Mouse (Mus musculus): ENCODE measurements at regions not wholly inside any gene's neighbourhood (a gene's known extent, or its start where the extent isn't known, plus 50 kb on each side); places are given as distances from the start of the nearest gene placed in this dataset.

DNA sequence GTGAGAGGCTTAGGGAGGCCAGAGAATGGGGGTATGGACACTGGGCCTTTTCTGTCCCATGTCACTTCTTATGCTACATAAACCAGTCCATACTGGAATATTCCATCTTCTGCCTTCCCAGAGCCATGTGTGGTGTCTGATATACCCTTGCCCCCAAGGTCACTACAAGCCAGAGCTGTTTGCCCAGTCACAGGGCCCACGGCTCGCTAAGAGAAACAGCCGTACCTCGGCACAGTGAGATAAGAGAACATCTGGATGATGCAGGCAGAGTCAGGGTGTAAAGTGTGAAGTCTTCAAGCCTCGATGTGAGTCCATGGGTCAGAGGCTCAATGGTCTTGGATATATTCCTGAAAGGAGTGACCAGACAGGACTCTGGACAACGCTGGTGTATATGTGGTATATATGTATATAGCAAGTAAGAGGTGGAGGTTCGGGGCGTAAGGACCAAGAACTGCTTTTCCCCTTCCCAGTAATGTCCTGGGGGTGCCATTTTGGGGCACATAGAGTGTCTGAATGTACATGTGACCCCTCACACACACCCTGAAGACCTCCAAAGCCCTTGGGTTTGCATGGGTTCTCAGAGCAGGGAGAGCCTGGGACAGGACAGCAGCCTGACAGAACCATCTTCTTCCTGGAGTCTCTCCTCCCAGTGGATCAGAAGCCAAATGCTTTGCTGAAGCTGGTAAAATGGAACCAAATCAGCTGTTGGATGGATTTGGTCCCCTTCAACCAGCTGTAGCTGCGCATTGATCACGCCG lies 58.1 kb upstream of the Slco4a1 start:
- Histone ChIP-seq H3K4me1 (ENCODE audit: insufficient read depth, low read length) (no peaks in the 10 kb centered on the region), H3K27me3 (ENCODE audit: insufficient read depth, low read length) (no peaks in the 10 kb centered on the region), H3K4me3 (ENCODE audit: low read length) (no peak overlapping the region), H3K4me2 (replicated peaks; ENCODE audit: low read depth, low read length) (no peak overlapping the region), H3K36me3 (ENCODE audit: insufficient read depth, low read length) (no peaks in the 10 kb centered on the region), H3K9me3 (ENCODE audit: low read length) (no peaks in the 10 kb centered on the region), H3K27ac (ENCODE audit: low read length) (no peak overlapping the region), H3K9ac (replicated peaks; ENCODE audit: low read length) (no peak overlapping the region)
- 85% methylated on average over 11 of the region's 11 CpGs for WGBS
- ATAC-seq (ENCODE audit: low FRiP score, low TSS enrichment), result no peak

DNA sequence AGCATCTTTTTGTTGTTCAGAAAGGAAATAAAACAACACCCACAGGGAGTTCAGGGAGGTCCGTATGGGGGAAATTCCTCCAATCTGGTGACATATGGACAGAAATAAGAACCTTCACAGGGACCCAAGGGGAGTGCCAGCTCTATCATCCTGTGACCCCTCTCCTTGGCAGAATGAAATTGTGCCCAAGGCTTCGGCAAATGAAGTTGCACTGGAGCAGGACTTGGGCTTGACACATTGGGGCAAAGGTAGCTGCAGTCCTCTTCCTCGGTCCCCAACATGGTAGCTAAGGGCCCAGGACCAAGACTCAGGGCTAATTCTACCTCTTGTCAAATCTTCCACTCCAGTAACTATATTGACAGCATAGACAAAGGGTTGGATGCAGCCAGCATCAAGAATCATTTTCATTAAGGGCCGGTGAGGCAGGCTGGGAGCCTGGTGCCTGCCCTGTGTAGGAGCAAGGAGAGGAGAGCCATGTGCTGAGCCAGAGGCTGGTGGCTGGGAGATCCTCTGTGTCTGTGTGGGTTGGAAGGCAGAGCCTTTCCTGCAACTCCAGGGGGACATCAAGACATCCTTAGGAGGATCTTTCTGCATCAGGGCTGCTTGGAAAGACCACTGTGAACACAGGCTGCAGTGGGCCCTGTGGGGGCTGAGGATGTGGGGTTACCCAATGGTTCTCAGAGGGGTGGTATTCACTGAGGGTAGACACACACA lies 59.2 kb upstream of the Slco4a1 start:
- WGBS, result 65% methylated on average over 4 of the region's 4 CpGs

GRCm38 (mm10) chr2:180396211-180396610 lies 59.8 kb upstream of the Slco4a1 start:
- Histone ChIP-seq H3K4me3 (ENCODE audit: low read length) (no peak overlapping the region), H3K36me3 (ENCODE audit: insufficient read depth, low read length) (no peaks in the 10 kb centered on the region), H3K4me2 (replicated peaks; ENCODE audit: low read depth, low read length) (no peak overlapping the region), H3K27me3 (ENCODE audit: insufficient read depth, low read length) (0 out of 2 replicates have a peak, but pooled peaks cover 4% of the 10 kb centered on the region), H3K27ac (ENCODE audit: low read length) (no peak overlapping the region), H3K9me3 (ENCODE audit: low read length) (no peaks in the 10 kb centered on the region), H3K4me1 (ENCODE audit: insufficient read depth, low read length) (no peaks in the 10 kb centered on the region), H3K9ac (replicated peaks; ENCODE audit: low read length) (no peak overlapping the region)
- ATAC-seq (ENCODE audit: low FRiP score, low TSS enrichment), result no peak
- 76% methylated on average over 3 of the region's 3 CpGs for WGBS

More for the DNA sequence above, 59.2 kb upstream of the Slco4a1 start:
- Histone ChIP-seq H3K27me3 (ENCODE audit: insufficient read depth, low read length) (no peaks in the 10 kb centered on the region), H3K4me3 (ENCODE audit: low read length) (no peak overlapping the region), H3K4me2 (replicated peaks; ENCODE audit: low read depth, low read length) (no peak overlapping the region), H3K27ac (ENCODE audit: low read length) (no peak overlapping the region), H3K9me3 (ENCODE audit: low read length) (no peaks in the 10 kb centered on the region), H3K36me3 (ENCODE audit: insufficient read depth, low read length) (no peaks in the 10 kb centered on the region), H3K9ac (replicated peaks; ENCODE audit: low read length) (no peak overlapping the region), H3K4me1 (ENCODE audit: insufficient read depth, low read length) (no peaks in the 10 kb centered on the region)
- no peak for ATAC-seq (ENCODE audit: low FRiP score, low TSS enrichment)

- Histone ChIP-seq H3K9me3 (ENCODE audit: low read length) (no peaks in the 10 kb centered on the region), H3K36me3 (ENCODE audit: insufficient read depth, low read length) (no peaks in the 10 kb centered on the region), H3K9ac (replicated peaks; ENCODE audit: low read length) (no peak overlapping the region), H3K27me3 (ENCODE audit: insufficient read depth, low read length) (peaks cover 8% of the 10 kb centered on the region; the same call in 1 of the 2 replicates), H3K4me3 (ENCODE audit: low read length) (no peak overlapping the region), H3K4me2 (replicated peaks; ENCODE audit: low read depth, low read length) (no peak overlapping the region), H3K4me1 (ENCODE audit: insufficient read depth, low read length) (no peaks in the 10 kb centered on the region), H3K27ac (ENCODE audit: low read length) (no peak overlapping the region)
- no peak for ATAC-seq (ENCODE audit: low FRiP score, low TSS enrichment)
- whole genome bisulfite sequencing, result 48% methylated on average over 11 of the region's 11 CpGs
These were observed 60.6 kb upstream of the Slco4a1 start for GRCm38 (mm10) chr2:180395279-180396034.

- no peak for ATAC-seq (ENCODE audit: low FRiP score, low TSS enrichment)
- WGBS, result 53% methylated on average over 16 of the region's 16 CpGs
These were observed 58.6 kb upstream of the Gata5 start for GRCm38 (mm10) chr2:180392846-180393700.

DNA sequence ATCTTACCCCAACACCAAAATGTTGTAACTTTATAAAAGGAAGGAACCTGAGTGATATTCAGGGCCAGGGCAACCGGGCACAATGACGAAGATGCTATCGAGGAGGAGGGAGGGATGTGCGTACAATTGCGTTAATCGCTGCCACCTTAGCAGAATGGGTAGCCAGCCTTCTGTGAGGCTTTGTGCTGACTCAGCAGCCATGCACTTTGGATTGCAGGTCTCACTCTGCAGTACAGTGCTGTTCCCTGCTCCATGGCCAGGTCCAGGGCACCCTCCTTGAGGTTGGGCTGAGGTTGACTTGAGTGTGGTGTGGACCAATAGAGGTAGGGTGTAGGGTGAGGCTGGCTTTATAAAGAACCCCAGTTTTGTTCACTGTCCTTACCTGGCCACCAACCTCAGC lies 57.8 kb upstream of the Gata5 start:
- Histone ChIP-seq H3K4me3 (ENCODE audit: low read length) (no peak overlapping the region), H3K27ac (ENCODE audit: low read length) (no peak overlapping the region), H3K4me1 (ENCODE audit: insufficient read depth, low read length) (no peaks in the 10 kb centered on the region), H3K9ac (replicated peaks; ENCODE audit: low read length) (no peak overlapping the region), H3K4me2 (replicated peaks; ENCODE audit: low read depth, low read length) (no peak overlapping the region), H3K9me3 (ENCODE audit: low read length) (no peaks in the 10 kb centered on the region), H3K36me3 (ENCODE audit: insufficient read depth, low read length) (no peaks in the 10 kb centered on the region), H3K27me3 (ENCODE audit: insufficient read depth, low read length) (peaks cover 29% of the 10 kb centered on the region)
- ATAC-seq (ENCODE audit: low FRiP score, low TSS enrichment), result no peak
- WGBS, result 87% methylated on average over 6 of the region's 6 CpGs

More at GRCm38 (mm10) chr2:180392846-180393700, 58.6 kb upstream of the Gata5 start:
- Histone ChIP-seq H3K4me1 (ENCODE audit: insufficient read depth, low read length) (no peaks in the 10 kb centered on the region), H3K4me2 (replicated peaks; ENCODE audit: low read depth, low read length) (no peak overlapping the region), H3K9me3 (ENCODE audit: low read length) (no peaks in the 10 kb centered on the region), H3K4me3 (ENCODE audit: low read length) (no peak overlapping the region), H3K27ac (ENCODE audit: low read length) (no peak overlapping the region), H3K27me3 (ENCODE audit: insufficient read depth, low read length) (peaks cover 22% of the 10 kb centered on the region), H3K9ac (replicated peaks; ENCODE audit: low read length) (no peak overlapping the region), H3K36me3 (ENCODE audit: insufficient read depth, low read length) (no peaks in the 10 kb centered on the region)

- H3K27me3 ChIP-seq (ENCODE audit: insufficient read depth, low read length), result peaks cover 37% of the 10 kb centered on the region
- ATAC-seq (ENCODE audit: low FRiP score, low TSS enrichment), result no peak
- no peaks in the 10 kb centered on the region for H3K9me3 ChIP-seq (ENCODE audit: low read length)
- no peak overlapping the region for H3K4me3 ChIP-seq (ENCODE audit: low read length)
- WGBS, result 81% methylated on average over 3 of the region's 3 CpGs
- no peaks in the 10 kb centered on the region for H3K36me3 ChIP-seq (ENCODE audit: insufficient read depth, low read length)
- no peak overlapping the region for H3K27ac ChIP-seq (ENCODE audit: low read length)
- no peak overlapping the region for H3K9ac ChIP-seq (replicated peaks; ENCODE audit: low read length)
- H3K4me1 ChIP-seq (ENCODE audit: insufficient read depth, low read length), result no peaks in the 10 kb centered on the region
- no peak overlapping the region for H3K4me2 ChIP-seq (replicated peaks; ENCODE audit: low read depth, low read length)
These were observed 56.9 kb upstream of the Gata5 start for GRCm38 (mm10) chr2:180391349-180391748.

GRCm38 (mm10) chr2:180390216-180390996 lies 55.9 kb upstream of the Gata5 start:
- Histone ChIP-seq H3K4me1 (ENCODE audit: insufficient read depth, low read length) (peaks cover 4% of the 10 kb centered on the region; the same call in 1 of the 2 replicates), H3K27me3 (ENCODE audit: insufficient read depth, low read length) (peaks cover 46% of the 10 kb centered on the region), H3K9me3 (ENCODE audit: low read length) (no peaks in the 10 kb centered on the region), H3K27ac (ENCODE audit: low read length) (no peak overlapping the region), H3K9ac (replicated peaks; ENCODE audit: low read length) (no peak overlapping the region), H3K4me3 (ENCODE audit: low read length) (no peak overlapping the region), H3K36me3 (ENCODE audit: insufficient read depth, low read length) (no peaks in the 10 kb centered on the region), H3K4me2 (replicated peaks; ENCODE audit: low read depth, low read length) (no peak overlapping the region)
- ATAC-seq (ENCODE audit: low FRiP score, low TSS enrichment), result no peak
- WGBS, result 40% methylated on average over 15 of the region's 15 CpGs

All from kidney, embryonic 16.5 days (tissue).